Mouse (Mus musculus): Measurements from ENCODE around the gene Ccdc153. TPM values are rescaled to one million over a fixed set of nuclear protein-coding genes. Genes with fewer than 3 reads are reported as not detected.

The Ccdc153 gene
- not detected in 2 replicates for polyA plus RNA-seq (2014; fragmentation: Nextera tagmentation; extraction: Ambion mirVana)

GRCm38 (mm10) chr9:44240399-44240798, at the start of gene Ccdc153:
Gene Ccdc153, plus strand, starts transcription at chr9:44240676.
- Histone ChIP-seq H3K4me2 (no peak within 1 kb of the TSS), H3K9me3 (replicated peaks; ENCODE audit: control insufficient read depth, low read length) (no peaks in the 10 kb centered on the region), H3K27ac (ENCODE audit: low read depth, low read length) (no peak within 1 kb of the TSS), H3K4me1 (ENCODE audit: control insufficient read depth, insufficient read depth, low read length) (peaks cover 2% of the 10 kb centered on the region; the same call in 1 of the 2 replicates), H3K27me3 (ENCODE audit: control insufficient read depth, insufficient read depth, low read length) (no peaks in the 10 kb centered on the region), H3K4me3 (ENCODE audit: low read depth, low read length) (no peak within 1 kb of the TSS), H3K36me3 (ENCODE audit: control insufficient read depth, insufficient read depth, low read length) (no peaks in the 10 kb centered on the region), H3K9ac (ENCODE audit: low read depth, low read length) (no peak within 1 kb of the TSS)
- 57% methylated on average over 2 of the region's 2 CpGs for WGBS (ENCODE audit: insufficient replicate concordance)
- no peak for ATAC-seq (replicated peaks; ENCODE audit: insufficient number of reproducible peaks, low FRiP score, low TSS enrichment)

- no peaks in the 10 kb centered on the region for H3K27me3 ChIP-seq (ENCODE audit: control insufficient read depth, insufficient read depth, low read length)
- no peaks in the 10 kb centered on the region for H3K9me3 ChIP-seq (replicated peaks; ENCODE audit: control insufficient read depth, low read length)
- peaks cover 15% of the 10 kb centered on the region for H3K4me1 ChIP-seq (ENCODE audit: control insufficient read depth, insufficient read depth, low read length)
- H3K4me2 ChIP-seq, result no peak overlapping the region
- no peak for ATAC-seq (replicated peaks; ENCODE audit: insufficient number of reproducible peaks, low FRiP score, low TSS enrichment)
- WGBS (ENCODE audit: insufficient replicate concordance), result 76% methylated on average over 3 of the region's 3 CpGs
- no peak overlapping the region for H3K9ac ChIP-seq (ENCODE audit: low read depth, low read length)
- no peak overlapping the region for H3K27ac ChIP-seq (ENCODE audit: low read depth, low read length)
- no peak overlapping the region for H3K4me3 ChIP-seq (ENCODE audit: low read depth, low read length)
- no peaks in the 10 kb centered on the region for H3K36me3 ChIP-seq (ENCODE audit: control insufficient read depth, insufficient read depth, low read length)
Observed at GRCm38 (mm10) chr9:44191166-44191565, 49.3 kb upstream of the Ccdc153 start.

- H3K9me3 ChIP-seq (replicated peaks; ENCODE audit: control insufficient read depth, low read length), result no peaks in the 10 kb centered on the region
- H3K4me1 ChIP-seq (ENCODE audit: control insufficient read depth, insufficient read depth, low read length), result peaks cover 15% of the 10 kb centered on the region
- H3K4me3 ChIP-seq (ENCODE audit: low read depth, low read length), result no peak overlapping the region
- no peak overlapping the region for H3K4me2 ChIP-seq
- H3K9ac ChIP-seq (ENCODE audit: low read depth, low read length), result no peak overlapping the region
- no peaks in the 10 kb centered on the region for H3K36me3 ChIP-seq (ENCODE audit: control insufficient read depth, insufficient read depth, low read length)
- WGBS (ENCODE audit: insufficient replicate concordance), result 78% methylated on average over 3 of the region's 3 CpGs
- ATAC-seq (replicated peaks; ENCODE audit: insufficient number of reproducible peaks, low FRiP score, low TSS enrichment), result no peak
- no peaks in the 10 kb centered on the region for H3K27me3 ChIP-seq (ENCODE audit: control insufficient read depth, insufficient read depth, low read length)
- no peak overlapping the region for H3K27ac ChIP-seq (ENCODE audit: low read depth, low read length)
Observed at GRCm38 (mm10) chr9:44192312-44192711, 48.2 kb upstream of the Ccdc153 start.

GRCm38 (mm10) chr9:44192794-44193193, 47.7 kb upstream of the Ccdc153 start:
- Histone ChIP-seq H3K27me3 (ENCODE audit: control insufficient read depth, insufficient read depth, low read length) (no peaks in the 10 kb centered on the region), H3K4me1 (ENCODE audit: control insufficient read depth, insufficient read depth, low read length) (peaks cover 13% of the 10 kb centered on the region), H3K27ac (ENCODE audit: low read depth, low read length) (no peak overlapping the region), H3K9ac (ENCODE audit: low read depth, low read length) (no peak overlapping the region), H3K4me3 (ENCODE audit: low read depth, low read length) (no peak overlapping the region), H3K9me3 (replicated peaks; ENCODE audit: control insufficient read depth, low read length) (no peaks in the 10 kb centered on the region), H3K4me2 (no peak overlapping the region), H3K36me3 (ENCODE audit: control insufficient read depth, insufficient read depth, low read length) (peaks cover under 1% of the 10 kb centered on the region; the same call in 1 of the 2 replicates)
- 95% methylated on average over 5 of the region's 5 CpGs for WGBS (ENCODE audit: insufficient replicate concordance)
- ATAC-seq (replicated peaks; ENCODE audit: insufficient number of reproducible peaks, low FRiP score, low TSS enrichment), result no peak

- Histone ChIP-seq H3K36me3 (ENCODE audit: control insufficient read depth, insufficient read depth, low read length) (peaks cover 7% of the 10 kb centered on the region; the same call in 1 of the 2 replicates), H3K4me3 (ENCODE audit: low read depth, low read length) (no peak overlapping the region), H3K27ac (ENCODE audit: low read depth, low read length) (peak overlapping the region; percentile 70), H3K4me2 (no peak overlapping the region), H3K9me3 (replicated peaks; ENCODE audit: control insufficient read depth, low read length) (no peaks in the 10 kb centered on the region), H3K9ac (ENCODE audit: low read depth, low read length) (no peak overlapping the region), H3K4me1 (ENCODE audit: control insufficient read depth, insufficient read depth, low read length) (peaks cover 13% of the 10 kb centered on the region), H3K27me3 (ENCODE audit: control insufficient read depth, insufficient read depth, low read length) (no peaks in the 10 kb centered on the region)
- 13% methylated on average over 1 of the region's 1 CpGs for WGBS (ENCODE audit: insufficient replicate concordance)
- no peak for ATAC-seq (replicated peaks; ENCODE audit: insufficient number of reproducible peaks, low FRiP score, low TSS enrichment)
Observed at GRCm38 (mm10) chr9:44194000-44194399, 46.5 kb upstream of the Ccdc153 start.

- H3K27me3 ChIP-seq (ENCODE audit: control insufficient read depth, insufficient read depth, low read length), result no peaks in the 10 kb centered on the region
- H3K9ac ChIP-seq (ENCODE audit: low read depth, low read length), result no peak overlapping the region
- peaks cover 13% of the 10 kb centered on the region for H3K4me1 ChIP-seq (ENCODE audit: control insufficient read depth, insufficient read depth, low read length)
- 91% methylated on average over 4 of the region's 4 CpGs for WGBS (ENCODE audit: insufficient replicate concordance)
- no peak overlapping the region for H3K27ac ChIP-seq (ENCODE audit: low read depth, low read length)
- H3K4me2 ChIP-seq, result no peak overlapping the region
- H3K9me3 ChIP-seq (replicated peaks; ENCODE audit: control insufficient read depth, low read length), result no peaks in the 10 kb centered on the region
- peaks cover 9% of the 10 kb centered on the region; the same call in 1 of the 2 replicates for H3K36me3 ChIP-seq (ENCODE audit: control insufficient read depth, insufficient read depth, low read length)
- ATAC-seq (replicated peaks; ENCODE audit: insufficient number of reproducible peaks, low FRiP score, low TSS enrichment), result no peak
- H3K4me3 ChIP-seq (ENCODE audit: low read depth, low read length), result no peak overlapping the region
Observed at GRCm38 (mm10) chr9:44196354-44196753, 44.1 kb upstream of the Ccdc153 start.

GRCm38 (mm10) chr9:44199166-44199565, 41.3 kb upstream of the Ccdc153 start:
- H3K4me1 ChIP-seq (ENCODE audit: control insufficient read depth, insufficient read depth, low read length), result peaks cover 3% of the 10 kb centered on the region
- no peaks in the 10 kb centered on the region for H3K27me3 ChIP-seq (ENCODE audit: control insufficient read depth, insufficient read depth, low read length)
- H3K27ac ChIP-seq (ENCODE audit: low read depth, low read length), result no peak overlapping the region
- no peak overlapping the region for H3K4me2 ChIP-seq
- no peaks in the 10 kb centered on the region for H3K9me3 ChIP-seq (replicated peaks; ENCODE audit: control insufficient read depth, low read length)
- WGBS (ENCODE audit: insufficient replicate concordance), result 89% methylated on average over 3 of the region's 3 CpGs
- H3K36me3 ChIP-seq (ENCODE audit: control insufficient read depth, insufficient read depth, low read length), result peaks cover 9% of the 10 kb centered on the region; the same call in 1 of the 2 replicates
- ATAC-seq (replicated peaks; ENCODE audit: insufficient number of reproducible peaks, low FRiP score, low TSS enrichment), result no peak
- no peak overlapping the region for H3K9ac ChIP-seq (ENCODE audit: low read depth, low read length)
- no peak overlapping the region for H3K4me3 ChIP-seq (ENCODE audit: low read depth, low read length)

- no peak for ATAC-seq (replicated peaks; ENCODE audit: insufficient number of reproducible peaks, low FRiP score, low TSS enrichment)
- no peaks in the 10 kb centered on the region for H3K27me3 ChIP-seq (ENCODE audit: control insufficient read depth, insufficient read depth, low read length)
Observed at GRCm38 (mm10) chr9:44199580-44199979, 40.9 kb upstream of the Ccdc153 start.

GRCm38 (mm10) chr9:44200458-44200857, 40.0 kb upstream of the Ccdc153 start:
- H3K4me3 ChIP-seq (ENCODE audit: low read depth, low read length), result no peak overlapping the region
- H3K36me3 ChIP-seq (ENCODE audit: control insufficient read depth, insufficient read depth, low read length), result peaks cover 9% of the 10 kb centered on the region; the same call in 1 of the 2 replicates
- H3K27ac ChIP-seq (ENCODE audit: low read depth, low read length), result no peak overlapping the region
- 58% methylated on average over 3 of the region's 3 CpGs for WGBS (ENCODE audit: insufficient replicate concordance)
- H3K27me3 ChIP-seq (ENCODE audit: control insufficient read depth, insufficient read depth, low read length), result no peaks in the 10 kb centered on the region
- H3K4me2 ChIP-seq, result no peak overlapping the region
- H3K9me3 ChIP-seq (replicated peaks; ENCODE audit: control insufficient read depth, low read length), result no peaks in the 10 kb centered on the region
- no peaks in the 10 kb centered on the region for H3K4me1 ChIP-seq (ENCODE audit: control insufficient read depth, insufficient read depth, low read length)
- no peak for ATAC-seq (replicated peaks; ENCODE audit: insufficient number of reproducible peaks, low FRiP score, low TSS enrichment)
- H3K9ac ChIP-seq (ENCODE audit: low read depth, low read length), result no peak overlapping the region

More at GRCm38 (mm10) chr9:44199580-44199979, 40.9 kb upstream of the Ccdc153 start:
- Histone ChIP-seq H3K27ac (ENCODE audit: low read depth, low read length) (no peak overlapping the region), H3K9ac (ENCODE audit: low read depth, low read length) (no peak overlapping the region), H3K4me1 (ENCODE audit: control insufficient read depth, insufficient read depth, low read length) (no peaks in the 10 kb centered on the region), H3K36me3 (ENCODE audit: control insufficient read depth, insufficient read depth, low read length) (peaks cover 9% of the 10 kb centered on the region; the same call in 1 of the 2 replicates), H3K4me3 (ENCODE audit: low read depth, low read length) (no peak overlapping the region), H3K4me2 (no peak overlapping the region), H3K9me3 (replicated peaks; ENCODE audit: control insufficient read depth, low read length) (no peaks in the 10 kb centered on the region)
